Mouse (Mus musculus) embryo, embryonic 9.5 days (tissue): ENCODE data around the gene Gm973.

Experiments
- DNase-seq: peaks from one replicate; pipeline ENCODE4 v3.0.0-alpha.2; 2017; ENCODE audit errors: extremely low spot score

The Gm973 gene

DNA sequence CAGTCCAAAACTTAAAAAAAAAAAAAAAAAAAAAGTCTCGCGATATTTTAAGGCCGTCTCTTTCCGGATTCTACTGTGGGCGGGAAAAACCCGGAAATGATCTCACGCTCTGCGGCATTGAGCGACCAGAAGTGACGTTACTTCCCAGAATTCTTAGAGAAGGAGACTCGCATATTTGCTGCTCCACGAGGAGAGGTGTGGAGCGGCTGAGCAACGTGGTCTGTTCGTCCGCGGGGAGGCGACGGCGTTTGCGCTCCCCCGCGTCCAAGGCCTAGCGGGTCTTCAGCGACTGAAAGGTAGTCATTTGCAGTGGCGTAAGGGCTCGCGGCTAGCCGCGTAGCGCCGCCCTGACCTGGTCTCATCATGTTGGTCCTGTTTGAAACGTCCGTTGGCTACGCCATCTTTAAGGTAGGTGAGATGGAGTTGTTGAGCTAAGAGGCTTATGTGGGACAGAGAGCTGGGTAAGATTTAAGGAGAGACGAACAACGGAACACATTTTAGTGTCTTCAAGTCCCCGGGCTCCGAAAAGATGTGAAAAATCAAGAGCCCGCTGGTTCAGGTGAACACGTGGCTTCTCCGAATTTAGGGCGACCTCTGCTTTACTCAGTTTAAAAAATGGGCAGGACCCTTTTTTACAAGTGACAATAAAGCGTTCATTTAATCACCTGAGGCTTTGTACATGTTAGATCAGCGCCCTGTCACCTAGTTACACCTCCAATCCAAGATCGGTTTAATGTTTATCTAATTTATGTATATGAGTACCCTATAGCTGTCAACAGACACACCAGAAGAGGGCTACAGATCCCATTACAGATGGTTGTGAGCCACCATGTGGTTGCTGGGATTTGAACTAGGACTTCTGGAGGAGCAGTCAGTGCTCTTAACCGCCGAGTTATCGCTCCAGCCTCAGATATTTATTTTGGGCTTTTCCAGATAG, 169.0 kb downstream of the Gm973 start, which contains the start of gene Nop58:
Nop58 (plus strand) TSS at position 153 of the 937 bp plus-strand sequence.
- DNase-seq = peak; percentile 93
